Mouse (Mus musculus): Measurements from ENCODE around the gene Cpeb3.
"Not testable (repeated sequence)": the region's sequence is repeated elsewhere in the genome, so short reads cannot be mapped to it uniquely, and the experiment has no call there.

The Cpeb3 gene

GRCm38 (mm10) chr19:37084546-37084945 lies 123.9 kb downstream of the Cpeb3 start:
- DNase-seq (ENCODE audit: low spot score in 2 of 2) = no peak

GRCm38 (mm10) chr19:37081467-37081866 lies 126.9 kb downstream of the Cpeb3 start:
- DNase-seq (ENCODE audit: low spot score in 2 of 2) = no peak

- no peak for DNase-seq (ENCODE audit: low spot score in 2 of 2)
Observed at GRCm38 (mm10) chr19:37079151-37079550, 129.2 kb downstream of the Cpeb3 start.

GRCm38 (mm10) chr19:37078571-37078970 lies 129.8 kb downstream of the Cpeb3 start:
- no peak for DNase-seq (ENCODE audit: low spot score in 2 of 2)

- DNase-seq (ENCODE audit: low spot score in 2 of 2) = no peak
Observed at GRCm38 (mm10) chr19:37078064-37078463, 130.3 kb downstream of the Cpeb3 start.

GRCm38 (mm10) chr19:37077258-37077657 lies 131.1 kb downstream of the Cpeb3 start:
- not testable (repeated sequence) for DNase-seq (ENCODE audit: low spot score in 2 of 2)

GRCm38 (mm10) chr19:37076646-37077045 lies 131.8 kb downstream of the Cpeb3 start:
- no peak for DNase-seq (ENCODE audit: low spot score in 2 of 2)

- DNase-seq (ENCODE audit: low spot score in 2 of 2) = no peak
Observed at GRCm38 (mm10) chr19:37076116-37076515, 132.3 kb downstream of the Cpeb3 start.

GRCm38 (mm10) chr19:37075690-37076089 lies 132.7 kb downstream of the Cpeb3 start:
- no peak for DNase-seq (ENCODE audit: low spot score in 2 of 2)

- no peak for DNase-seq (ENCODE audit: low spot score in 2 of 2)
Observed at GRCm38 (mm10) chr19:37074726-37075125, 133.7 kb downstream of the Cpeb3 start.

- DNase-seq (ENCODE audit: low spot score in 2 of 2) = no peak
Observed at GRCm38 (mm10) chr19:37074276-37074675, 134.1 kb downstream of the Cpeb3 start.

GRCm38 (mm10) chr19:37072871-37073629 lies 135.4 kb downstream of the Cpeb3 start:
- DNase-seq (ENCODE audit: low spot score in 2 of 2) = no peak

GRCm38 (mm10) chr19:37069243-37069642 lies 139.2 kb downstream of the Cpeb3 start:
- no peak for DNase-seq (ENCODE audit: low spot score in 2 of 2)

GRCm38 (mm10) chr19:37060078-37060477 lies 148.3 kb downstream of the Cpeb3 start:
- no peak for DNase-seq (ENCODE audit: low spot score in 2 of 2)

- peak in 1 of 2 experiments; percentile 32 for DNase-seq (ENCODE audit: low spot score in 2 of 2)
Observed at GRCm38 (mm10) chr19:37059623-37060022, 148.8 kb downstream of the Cpeb3 start.

- no peak for DNase-seq (ENCODE audit: low spot score in 2 of 2)
Observed at GRCm38 (mm10) chr19:37057161-37057905, 151.1 kb downstream of the Cpeb3 start.

- DNase-seq (ENCODE audit: low spot score in 2 of 2) = peak in 1 of 2 experiments; percentile 43
Observed at GRCm38 (mm10) chr19:37055976-37056556, 152.3 kb downstream of the Cpeb3 start.

- peak in 1 of 2 experiments; percentile 55 for DNase-seq (ENCODE audit: low spot score in 2 of 2)
Observed at GRCm38 (mm10) chr19:37050643-37051345, 157.6 kb downstream of the Cpeb3 start.

- no peak for DNase-seq (ENCODE audit: low spot score in 2 of 2)
Observed at GRCm38 (mm10) chr19:37048507-37048906, 159.9 kb downstream of the Cpeb3 start.

GRCm38 (mm10) chr19:37044431-37044830 lies 164.0 kb downstream of the Cpeb3 start:
- no peak for DNase-seq (ENCODE audit: low spot score in 2 of 2)

- no peak for DNase-seq (ENCODE audit: low spot score in 2 of 2)
Observed at GRCm38 (mm10) chr19:37040906-37041305, 167.5 kb downstream of the Cpeb3 start.

GRCm38 (mm10) chr19:37032364-37032763 lies 176.0 kb downstream of the Cpeb3 start:
- no peak for DNase-seq (ENCODE audit: low spot score in 2 of 2)
